Mouse (Mus musculus) 416B (cell line): ENCODE measurements around the gene Erc1.

Experiments used
- DNase-seq: peaks from one replicate; pipeline ENCODE4 v3.0.0; 2011; ENCODE audit warnings: low read depth

Erc1 gene

GRCm38 (mm10) chr6:119848034-119848695 lies at the start of gene Erc1:
TSS of gene Erc1 (minus strand) at chr6:119848167.
- DNase-seq, result peak; percentile 94

GRCm38 (mm10) chr6:119892711-119893110 lies 44.7 kb upstream of the Erc1 start:
- no peak for DNase-seq

- no peak for DNase-seq
Measured at GRCm38 (mm10) chr6:119883151-119883550, 35.2 kb upstream of the Erc1 start.

- no peak for DNase-seq
Measured at GRCm38 (mm10) chr6:119864341-119865034, 16.5 kb upstream of the Erc1 start.

- no peak for DNase-seq
Measured at GRCm38 (mm10) chr6:119861519-119861918, 13.6 kb upstream of the Erc1 start.

- DNase-seq, result no peak
Measured at GRCm38 (mm10) chr6:119860236-119860635, 12.3 kb upstream of the Erc1 start.

- no peak for DNase-seq
Measured at GRCm38 (mm10) chr6:119855471-119855870, 7.5 kb upstream of the Erc1 start.

- no peak for DNase-seq
Measured at GRCm38 (mm10) chr6:119854156-119854555, 6.2 kb upstream of the Erc1 start.

- DNase-seq, result no peak
Measured at GRCm38 (mm10) chr6:119849858-119850257, 1.9 kb upstream of the Erc1 start.

- DNase-seq, result no peak
Measured at GRCm38 (mm10) chr6:119849348-119849709, 1.4 kb upstream of the Erc1 start.

- DNase-seq, result no peak
Measured at GRCm38 (mm10) chr6:119848696-119849347, 855 bp upstream of the Erc1 start.

- DNase-seq, result no peak
Measured at GRCm38 (mm10) chr6:119847518-119848033, 391 bp downstream of the Erc1 start.

- DNase-seq, result peak; percentile 40
Measured at GRCm38 (mm10) chr6:119846751-119847517, 1.0 kb downstream of the Erc1 start.

- no peak for DNase-seq
Measured at GRCm38 (mm10) chr6:119829951-119830350, 18.0 kb downstream of the Erc1 start.

- no peak for DNase-seq
Measured at GRCm38 (mm10) chr6:119828165-119828564, 19.8 kb downstream of the Erc1 start.

GRCm38 (mm10) chr6:119826701-119827100 lies 21.3 kb downstream of the Erc1 start:
- DNase-seq, result peak; percentile 46

- DNase-seq, result no peak
Measured at GRCm38 (mm10) chr6:119822216-119822615, 25.8 kb downstream of the Erc1 start.

- DNase-seq, result no peak
Measured at GRCm38 (mm10) chr6:119821158-119821557, 26.8 kb downstream of the Erc1 start.

- no peak for DNase-seq
Measured at GRCm38 (mm10) chr6:119818541-119818940, 29.4 kb downstream of the Erc1 start.

- no peak for DNase-seq
Measured at GRCm38 (mm10) chr6:119815426-119815825, 32.5 kb downstream of the Erc1 start.

- peak; percentile 52 for DNase-seq
Measured at GRCm38 (mm10) chr6:119813055-119813454, 34.9 kb downstream of the Erc1 start.
